Mouse (Mus musculus) stomach, embryonic 14.5 days (tissue): Measurements from ENCODE around the gene Kcnh2. TPM values are rescaled to one million over a fixed set of nuclear protein-coding genes. Genes with fewer than 3 reads are reported as not detected.
"Not testable (repeated sequence)": the region's sequence is repeated elsewhere in the genome, so short reads cannot be mapped to it uniquely, and the experiment has no call there.

ENCODE experiments used
- ATAC-seq: fragments of 200-750 bp; cut with Nextera tagmentation; 2 replicates; pipeline ENCODE4 v1.8.0; 2017; ENCODE audit warnings: low read depth, moderate TSS enrichment; ENCODE audit not compliant: insufficient number of reproducible peaks, insufficient read depth, low FRiP score
- H3K27ac ChIP-seq: fragments of 300-500 bp; sonication (generic); 2 replicates; pipeline ENCODE4 v1.5.1; 2014; ENCODE audit warnings: mild to moderate bottlenecking, low read length, moderate library complexity, mixed read lengths
- H3K27me3 ChIP-seq: fragments of 300-500 bp; sonication (generic); 2 replicates; pipeline ENCODE4 v1.6.1; 2014; ENCODE audit warnings: low read length, control low read depth, mixed read lengths; ENCODE audit not compliant: control insufficient read depth, insufficient read depth
- H3K36me3 ChIP-seq: fragments of 300-500 bp; sonication (generic); 2 replicates; pipeline ENCODE4 v1.6.1; 2014; ENCODE audit warnings: mild to moderate bottlenecking, control low read depth, low read length, moderate library complexity, mixed read lengths; ENCODE audit not compliant: control insufficient read depth, insufficient read depth
- H3K4me1 ChIP-seq: fragments of 300-500 bp; sonication (generic); 2 replicates; pipeline ENCODE4 v1.6.1; 2014; ENCODE audit warnings: low read length, control low read depth, mixed read lengths; ENCODE audit not compliant: control insufficient read depth, insufficient read depth
- H3K4me2 ChIP-seq: fragments of 300-500 bp; sonication (generic); replicated peaks from 2 replicates; pipeline ENCODE4 v1.6.1; 2014; ENCODE audit warnings: low read depth, low read length, control low read depth
- H3K4me3 ChIP-seq: fragments of 300-500 bp; sonication (generic); 2 replicates; pipeline ENCODE4 v1.5.1; 2014; ENCODE audit warnings: low read depth, low read length, control low read depth
- H3K9ac ChIP-seq: fragments of 300-500 bp; sonication (generic); replicated peaks from 2 replicates; pipeline ENCODE4 v1.6.1; 2014; ENCODE audit warnings: low read depth, mild to moderate bottlenecking, control low read depth, low read length, moderate library complexity, mixed read lengths
- H3K9me3 ChIP-seq: fragments of 300-500 bp; sonication (generic); 2 replicates; pipeline ENCODE4 v1.6.1; 2016; ENCODE audit warnings: low read depth, low read length, control low read depth; ENCODE audit not compliant: control insufficient read depth
- WGBS: fragments of 180-500 bp; shearing (Covaris S2); extraction: QIAGEN DNeasy Blood & Tissue Kit; methylation state at CpG from one replicate; pipeline ENCODE4 v1.1.7; 2014; 5-methylcytosine and 5-hydroxymethylcytosine counted together
- polyA plus RNA-seq: library from polyadenylated mRNA; unstranded; fragments of >200 nt; fragmentation: Nextera tagmentation; extraction: Ambion mirVana; gene quantifications from 2 replicates; pipeline ENCODE4 v1.2.1, GENCODE M21; 2014

Gene Kcnh2
- 8.9 and 9.8 TPM in 2 replicates for polyA plus RNA-seq

DNA sequence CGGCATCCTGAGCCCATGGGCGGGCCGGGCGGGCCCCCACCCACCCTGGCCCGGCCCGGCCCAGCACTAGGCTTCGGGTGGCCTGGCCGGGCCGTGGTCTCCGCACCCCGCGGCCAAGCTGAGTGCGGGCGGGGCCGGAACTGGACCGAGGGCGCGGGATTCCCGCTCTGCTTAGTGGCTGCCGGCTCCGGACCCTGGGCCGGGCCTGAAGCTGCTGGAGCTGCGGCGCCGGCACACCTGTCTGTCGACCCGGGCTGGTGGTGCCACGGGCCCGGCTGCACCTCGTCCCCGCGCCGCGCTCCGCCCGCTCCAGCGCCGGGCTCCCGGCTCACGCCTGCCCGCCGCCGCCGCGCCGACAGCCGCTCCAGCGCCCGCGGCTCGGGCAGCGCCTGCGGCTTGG is at the start of gene Kcnh2:
Gene Kcnh2, minus strand, starts transcription at position 327 of the 400 bp plus-strand sequence.
- peak within 1 kb of the TSS; percentile 91 for H3K27ac ChIP-seq

DNA sequence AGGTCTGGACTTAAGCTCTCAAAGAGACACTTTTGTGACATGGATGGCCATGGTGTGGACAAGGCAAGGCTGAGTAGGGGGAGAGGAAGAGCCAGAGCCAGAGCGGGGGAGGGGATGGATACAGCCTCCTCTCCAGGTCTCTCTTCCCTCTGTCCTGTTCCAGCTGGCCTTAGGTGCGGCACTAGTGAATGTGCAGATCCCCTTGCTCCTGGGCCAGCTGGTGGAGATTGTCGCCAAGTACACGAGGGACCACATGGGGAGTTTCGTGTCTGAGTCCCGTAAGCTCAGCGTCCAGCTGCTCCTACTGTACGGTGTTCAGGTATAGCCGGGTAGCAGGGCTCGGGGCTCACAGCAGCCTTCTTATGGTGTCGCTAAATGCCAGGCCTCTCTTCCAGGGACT is 49.0 kb upstream of the Kcnh2 start:
- Histone ChIP-seq H3K27me3 (no peaks in the 10 kb centered on the region), H3K36me3 (peaks cover 13% of the 10 kb centered on the region; the same call in 1 of the 2 replicates), H3K9me3 (no peaks in the 10 kb centered on the region), H3K4me1 (no peaks in the 10 kb centered on the region), H3K4me2 (no peak overlapping the region), H3K9ac (no peak overlapping the region), H3K4me3 (no peak overlapping the region), H3K27ac (no peak overlapping the region)
- WGBS = 92% methylated on average over 11 of the region's 11 CpGs
- no peak for ATAC-seq

More for the DNA sequence above, at the start of gene Kcnh2:
- peaks cover 49% of the 10 kb centered on the region for H3K4me1 ChIP-seq
- no peaks in the 10 kb centered on the region for H3K27me3 ChIP-seq
- 0 out of 2 replicates have a peak, but pooled peaks have one; percentile 11 for ATAC-seq
- H3K4me3 ChIP-seq = peak within 1 kb of the TSS; percentile 68
- H3K36me3 ChIP-seq = no peaks in the 10 kb centered on the region
- H3K4me2 ChIP-seq = peak within 1 kb of the TSS; percentile 99
- H3K9ac ChIP-seq = peak within 1 kb of the TSS; percentile 80
- under 1% methylated on average over 45 of the region's 53 CpGs for WGBS
- no peaks in the 10 kb centered on the region for H3K9me3 ChIP-seq

DNA sequence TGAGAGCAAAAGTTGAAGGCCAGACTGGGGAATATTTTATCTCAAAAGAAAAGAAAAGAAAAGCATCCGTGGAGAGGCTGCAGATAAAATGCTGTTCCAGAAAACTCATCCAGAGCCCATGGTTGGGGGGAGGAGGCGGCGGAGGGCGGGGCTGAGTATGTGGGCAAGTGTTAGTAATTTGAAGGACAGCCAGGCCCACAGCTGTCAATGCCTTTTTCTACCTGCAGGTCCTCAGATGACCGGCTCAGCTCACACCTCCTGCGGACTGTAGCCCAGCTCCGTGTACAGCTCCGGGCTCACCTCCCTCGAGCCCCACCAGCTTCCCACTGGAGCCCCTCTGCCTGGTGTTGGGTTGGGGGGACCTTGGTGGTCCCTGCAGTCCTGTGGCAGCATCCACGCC is 48.3 kb upstream of the Kcnh2 start:
- H3K4me3 ChIP-seq = no peak overlapping the region
- H3K9ac ChIP-seq = no peak overlapping the region
- H3K4me2 ChIP-seq = no peak overlapping the region
- no peaks in the 10 kb centered on the region for H3K9me3 ChIP-seq
- 90% methylated on average over 10 of the region's 10 CpGs for WGBS
- peaks cover 13% of the 10 kb centered on the region; the same call in 1 of the 2 replicates for H3K36me3 ChIP-seq
- no peak overlapping the region for H3K27ac ChIP-seq
- H3K27me3 ChIP-seq = no peaks in the 10 kb centered on the region
- peaks cover 3% of the 10 kb centered on the region; the same call in 1 of the 2 replicates for H3K4me1 ChIP-seq
- no peak for ATAC-seq

DNA sequence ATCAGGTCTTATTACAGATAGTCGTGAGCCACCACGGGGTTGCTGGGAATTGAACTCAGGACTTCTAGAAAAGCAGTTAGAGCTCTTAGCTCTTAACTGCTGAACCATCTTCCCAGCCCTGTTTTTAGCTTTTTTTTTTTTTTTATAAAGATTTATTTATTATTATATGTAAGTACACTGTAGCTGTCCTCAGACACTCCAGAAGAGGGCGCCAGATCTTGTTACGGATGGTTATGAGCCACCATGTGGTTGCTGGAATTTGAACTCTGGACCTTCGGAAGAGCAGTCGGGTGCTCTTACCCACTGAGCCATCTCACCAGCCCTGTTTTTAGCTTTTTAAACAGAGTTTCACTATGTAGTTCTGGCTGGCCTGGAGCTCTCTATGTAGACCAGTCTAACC is 44.9 kb upstream of the Kcnh2 start:
- H3K4me1 ChIP-seq, ATAC-seq, H3K9ac ChIP-seq, H3K9me3 ChIP-seq, H3K36me3 ChIP-seq, H3K27ac ChIP-seq, H3K4me3 ChIP-seq, H3K4me2 ChIP-seq, H3K27me3 ChIP-seq: not testable (repeated sequence)
- WGBS = 88% methylated on average over 6 of the region's 6 CpGs

DNA sequence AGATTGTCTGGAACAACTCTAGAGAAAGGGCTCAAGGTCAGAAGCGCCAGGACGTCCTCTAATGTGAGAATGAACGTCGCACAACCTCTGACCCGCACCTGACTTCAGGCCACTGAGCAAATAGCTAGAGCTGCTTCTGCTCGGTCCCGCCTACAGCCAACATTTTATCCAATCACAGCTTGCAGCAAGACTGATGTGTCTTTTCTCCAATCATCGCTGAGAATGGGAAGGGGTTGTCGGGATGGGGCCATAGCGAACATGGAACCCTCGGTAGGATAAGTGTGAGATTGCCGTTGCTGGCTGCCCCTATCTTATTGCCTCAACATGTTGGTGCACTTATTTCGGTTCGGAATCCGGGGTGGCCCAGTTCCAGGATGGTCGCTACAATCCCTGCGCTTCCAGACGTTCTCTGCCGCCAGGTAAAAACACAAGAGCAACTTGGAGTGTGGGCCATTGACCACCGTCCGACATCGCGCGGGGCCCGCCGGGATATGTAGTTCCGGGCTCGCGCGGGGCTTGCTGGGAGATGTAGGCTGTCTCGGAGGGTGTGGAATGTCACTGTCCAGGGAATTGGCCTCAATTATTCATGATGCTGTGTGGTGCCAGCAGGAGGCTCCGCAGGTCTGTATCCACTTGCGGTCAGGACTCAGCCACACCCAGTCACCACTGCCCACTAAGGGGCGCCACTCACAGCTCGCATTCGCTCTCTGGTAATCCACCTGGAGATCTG is 42.9 kb upstream of the Kcnh2 start:
- Histone ChIP-seq H3K9me3 (no peaks in the 10 kb centered on the region), H3K36me3 (no peaks in the 10 kb centered on the region), H3K4me2 (peak overlapping the region; percentile 59), H3K27ac (peak overlapping the region; percentile 79; the same call in 1 of the 2 replicates), H3K4me1 (peaks cover 7% of the 10 kb centered on the region; the same call in 1 of the 2 replicates), H3K9ac (no peak overlapping the region; the same call in 1 of the 2 replicates), H3K27me3 (no peaks in the 10 kb centered on the region), H3K4me3 (peak overlapping the region; percentile 56)
- WGBS = under 1% methylated on average over 36 of the region's 36 CpGs
- ATAC-seq = peak; percentile 95

DNA sequence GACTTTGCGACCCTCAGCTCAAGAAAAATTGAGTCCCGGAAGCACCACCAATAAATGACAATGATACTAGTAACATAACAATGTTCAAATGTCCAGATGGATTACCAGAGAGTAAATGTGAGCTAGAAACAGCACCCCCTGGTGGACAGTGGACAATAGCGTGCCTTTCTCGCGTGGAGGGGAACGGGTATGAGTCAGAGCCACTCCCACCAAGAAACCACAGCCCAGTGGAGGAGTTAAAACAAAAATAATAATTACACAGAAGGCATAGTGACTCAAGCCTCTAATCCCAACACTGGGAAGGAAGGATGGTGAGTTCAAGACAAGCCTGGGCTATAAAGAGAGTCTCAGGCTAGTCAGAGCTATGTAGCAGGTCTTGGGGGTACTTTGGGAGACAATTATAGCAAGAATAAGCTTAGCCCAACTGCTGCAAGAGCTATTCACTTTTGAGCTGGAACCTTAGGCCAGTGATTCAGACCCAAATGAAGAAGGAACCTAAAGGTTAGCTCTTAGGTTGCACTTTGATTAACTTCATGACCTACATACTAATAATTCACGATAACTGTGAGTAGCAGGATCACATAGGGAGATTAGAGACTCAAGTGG is 42.1 kb upstream of the Kcnh2 start, which contains the start of gene Abcb8:
Gene Abcb8, plus strand, starts transcription at position 272 of the 606 bp plus-strand sequence.
- no peak for ATAC-seq
- WGBS = 25% methylated on average over 7 of the region's 7 CpGs
- Histone ChIP-seq H3K27me3 (no peaks in the 10 kb centered on the region), H3K4me2 (peak within 1 kb of the TSS; percentile 59), H3K9me3 (no peaks in the 10 kb centered on the region), H3K4me3 (peak within 1 kb of the TSS; percentile 56), H3K27ac (peak within 1 kb of the TSS; percentile 79; the same call in 1 of the 2 replicates), H3K4me1 (peaks cover 7% of the 10 kb centered on the region; the same call in 1 of the 2 replicates), H3K9ac (no peak within 1 kb of the TSS; the same call in 1 of the 2 replicates), H3K36me3 (no peaks in the 10 kb centered on the region)

DNA sequence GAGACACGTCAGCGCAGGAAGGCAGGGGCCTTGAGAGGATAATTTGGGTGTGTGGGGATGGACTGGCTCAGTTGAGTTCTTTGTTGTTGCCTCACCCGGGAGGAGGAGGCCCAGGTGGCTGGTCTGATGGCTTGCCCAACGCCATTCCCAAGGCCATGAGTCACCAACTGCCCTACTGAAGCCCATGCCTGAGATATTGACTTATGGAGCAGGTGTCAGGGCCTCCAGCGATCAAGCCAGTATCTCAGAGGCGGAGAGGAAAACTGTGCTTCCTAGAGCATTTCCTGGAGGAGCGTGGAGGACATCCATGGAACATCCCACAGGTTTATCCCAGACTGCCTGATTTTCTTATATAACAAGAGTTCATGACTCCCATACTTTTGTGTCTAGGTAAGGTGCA is 41.3 kb upstream of the Kcnh2 start:
- H3K27me3 ChIP-seq = no peaks in the 10 kb centered on the region
- ATAC-seq = no peak
- no peaks in the 10 kb centered on the region for H3K36me3 ChIP-seq
- H3K4me1 ChIP-seq = peaks cover 7% of the 10 kb centered on the region; the same call in 1 of the 2 replicates
- H3K4me2 ChIP-seq = no peak overlapping the region
- no peaks in the 10 kb centered on the region for H3K9me3 ChIP-seq
- H3K27ac ChIP-seq = no peak overlapping the region
- H3K4me3 ChIP-seq = no peak overlapping the region
- no peak overlapping the region for H3K9ac ChIP-seq
- 71% methylated on average over 7 of the region's 7 CpGs for WGBS

DNA sequence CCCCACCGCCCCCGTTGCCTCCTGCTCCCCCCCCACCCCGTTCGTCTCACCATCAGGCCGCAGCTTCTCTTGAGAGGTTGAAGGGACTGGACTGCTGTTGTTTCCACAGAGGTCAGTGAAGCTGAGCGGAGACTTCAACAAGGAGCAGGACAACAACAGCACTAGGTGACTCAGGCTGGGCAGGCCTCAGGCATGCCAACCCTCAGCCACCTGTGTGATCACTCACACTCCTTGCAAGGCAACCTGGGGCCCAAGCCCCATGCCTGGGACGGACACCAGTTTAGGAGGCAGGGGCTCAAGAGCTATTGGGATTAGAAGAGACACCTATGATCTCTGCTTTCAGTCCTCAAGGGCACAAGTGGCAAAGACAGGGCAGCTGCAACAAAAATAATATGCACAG is 40.5 kb upstream of the Kcnh2 start, which contains the start of gene Atg9b:
Gene Atg9b, minus strand, starts transcription at position 280 of the 400 bp plus-strand sequence.
- Histone ChIP-seq H3K36me3 (no peaks in the 10 kb centered on the region), H3K27ac (no peak within 1 kb of the TSS), H3K4me1 (peaks cover 9% of the 10 kb centered on the region), H3K4me2 (no peak within 1 kb of the TSS), H3K27me3 (no peaks in the 10 kb centered on the region), H3K9ac (no peak within 1 kb of the TSS), H3K4me3 (no peak within 1 kb of the TSS), H3K9me3 (no peaks in the 10 kb centered on the region)
- ATAC-seq = no peak
- 85% methylated on average over 7 of the region's 7 CpGs for WGBS
